Mouse (Mus musculus) ES-Bruce4 (cell line): ENCODE measurements around the gene Olfr711. TPM values are rescaled to one million over a fixed set of nuclear protein-coding genes. Genes with fewer than 3 reads are reported as not detected.
"Not testable (repeated sequence)": the region's sequence is repeated elsewhere in the genome, so short reads cannot be mapped to it uniquely, and the experiment has no call there.

Experiments
- H3K27ac ChIP-seq: 2 replicates; pipeline ENCODE4 v1.5.1; 2012; ENCODE audit warnings: low read length, inconsistent platforms; ENCODE audit not compliant: insufficient read depth
- H3K27me3 ChIP-seq: 2 replicates; pipeline ENCODE4 v1.6.1; 2012; ENCODE audit warnings: mild to moderate bottlenecking, low read length, inconsistent platforms; ENCODE audit not compliant: control insufficient read depth, poor library complexity, insufficient read depth, severe bottlenecking
- H3K36me3 ChIP-seq: 2 replicates; pipeline ENCODE4 v1.6.1; 2012; ENCODE audit warnings: inconsistent platforms, mild to moderate bottlenecking, low read length, moderate library complexity; ENCODE audit not compliant: control insufficient read depth, poor library complexity, insufficient read depth, severe bottlenecking
- H3K4me1 ChIP-seq: one replicate; pipeline ENCODE4 v1.8.1; 2011; ENCODE audit warnings: low read length; ENCODE audit not compliant: control insufficient read depth, insufficient read depth
- H3K4me3 ChIP-seq: 2 replicates; pipeline ENCODE4 v1.5.1; 2011; ENCODE audit warnings: low read depth, mild to moderate bottlenecking, low read length
- H3K9ac ChIP-seq: 2 replicates; pipeline ENCODE4 v1.6.1; 2012; ENCODE audit warnings: low read depth, mild to moderate bottlenecking, inconsistent platforms; ENCODE audit not compliant: poor library complexity, severe bottlenecking
- H3K9me3 ChIP-seq: replicated peaks from 2 replicates; pipeline ENCODE4 v1.6.1; 2012; ENCODE audit warnings: mild to moderate bottlenecking, low read length, inconsistent platforms; ENCODE audit not compliant: control insufficient read depth, poor library complexity, insufficient read depth, severe bottlenecking
- CTCF ChIP-seq: IDR thresholded peaks from one replicate; pipeline ENCODE4 v1.8.1; 2011; ENCODE audit warnings: low read depth, low read length
- EP300 ChIP-seq: IDR thresholded peaks from 2 replicates; pipeline ENCODE4 v1.6.1; 2011; ENCODE audit warnings: low read depth, low read length; ENCODE audit not compliant: insufficient read depth
- POLR2A ChIP-seq: IDR thresholded peaks from one replicate; pipeline ENCODE4 v1.8.1; 2011; ENCODE audit warnings: low read length; ENCODE audit not compliant: insufficient read depth
- polyA plus RNA-seq: library from polyadenylated mRNA; stranded (reverse); fragments of >200 nt; gene quantifications from 2 replicates; pipeline ENCODE4 v1.2.4, GENCODE M21; 2011; ENCODE audit warnings: low read depth; ENCODE audit not compliant: missing spikeins, insufficient read depth, insufficient read length

Gene Olfr711
- polyA plus RNA-seq, 1 experiment: not detected

DNA sequence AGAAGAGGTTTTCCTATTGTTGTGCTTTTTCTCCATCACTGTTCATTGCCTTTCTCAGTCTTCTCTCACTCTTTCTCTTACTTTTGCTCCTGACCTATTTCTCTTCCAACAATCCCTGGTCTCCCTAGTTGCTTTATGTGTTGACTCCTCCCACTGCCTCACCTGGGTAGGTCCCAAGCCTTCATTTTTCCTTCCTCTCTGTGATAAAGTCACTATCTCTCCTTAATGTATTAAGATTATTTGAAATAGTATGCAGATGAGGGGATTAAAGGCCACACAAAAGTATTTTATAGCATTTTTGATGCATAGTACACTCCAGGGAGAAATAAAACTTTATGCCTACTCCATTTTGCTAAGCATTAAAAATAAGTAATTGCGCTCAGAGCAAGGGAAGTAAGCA lies 11.4 kb downstream of the Olfr711 start, which contains the start of gene Olfr6:
Olfr6 (minus strand) TSS at position 101 of the 400 bp plus-strand sequence.
- Histone ChIP-seq H3K4me1 (no peaks in the 10 kb centered on the region), H3K9ac (no peak within 1 kb of the TSS)
- TF ChIP-seq EP300: no peak
- TF ChIP-seq CTCF: no peak
- TF ChIP-seq POLR2A: no peak

DNA sequence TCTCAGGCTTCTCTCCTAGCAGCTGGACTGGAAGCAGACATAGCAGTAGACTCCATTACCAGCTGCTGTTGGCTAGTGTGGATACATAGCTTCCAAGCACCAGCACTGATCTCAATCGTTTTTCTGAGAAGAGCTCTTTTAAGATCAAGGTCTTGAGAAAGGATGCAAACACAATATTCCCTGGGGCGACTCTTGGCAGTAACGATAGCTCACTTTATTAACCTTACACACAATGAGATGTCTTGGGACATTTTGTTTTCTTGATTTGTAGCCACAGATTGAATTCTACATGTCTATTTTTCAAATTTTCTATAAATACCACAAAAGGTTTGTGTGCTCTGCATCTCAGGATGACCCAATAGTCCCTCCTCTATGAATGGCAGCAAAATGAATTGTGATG lies 27.0 kb downstream of the Olfr711 start, which contains the start of gene Olfr710:
Olfr710 (minus strand) TSS at position 101 of the 400 bp plus-strand sequence.
- H3K4me3 ChIP-seq: no peak within 1 kb of the TSS
- H3K36me3 ChIP-seq: no peaks in the 10 kb centered on the region
- no peaks in the 10 kb centered on the region for H3K9me3 ChIP-seq
- H3K27me3 ChIP-seq: no peaks in the 10 kb centered on the region
- H3K4me1 ChIP-seq: no peaks in the 10 kb centered on the region
- TF ChIP-seq EP300: no peak
- no peak for TF ChIP-seq CTCF
- no peak for TF ChIP-seq POLR2A
- no peak within 1 kb of the TSS for H3K27ac ChIP-seq
- no peak within 1 kb of the TSS for H3K9ac ChIP-seq

More for the DNA sequence above, 11.4 kb downstream of the Olfr711 start, which contains the start of gene Olfr6:
- Histone ChIP-seq H3K27ac (no peak within 1 kb of the TSS), H3K9me3 (no peaks in the 10 kb centered on the region), H3K27me3 (no peaks in the 10 kb centered on the region), H3K4me3 (no peak within 1 kb of the TSS), H3K36me3 (no peaks in the 10 kb centered on the region)

- Histone ChIP-seq H3K36me3 (no peaks in the 10 kb centered on the region), H3K4me3 (no peak within 1 kb of the TSS), H3K9ac (no peak within 1 kb of the TSS), H3K9me3 (no peaks in the 10 kb centered on the region), H3K27ac (no peak within 1 kb of the TSS), H3K4me1 (no peaks in the 10 kb centered on the region), H3K27me3 (no peaks in the 10 kb centered on the region)
- TF ChIP-seq CTCF: no peak
- TF ChIP-seq POLR2A: no peak
- no peak for TF ChIP-seq EP300
Observed at GRCm38 (mm10) chr7:106932119-106932518, 43.1 kb downstream of the Olfr711 start, which contains the start of gene Olfr709-ps1. Gene Olfr709-ps1 (minus strand): TSS chr7:106932219.

DNA sequence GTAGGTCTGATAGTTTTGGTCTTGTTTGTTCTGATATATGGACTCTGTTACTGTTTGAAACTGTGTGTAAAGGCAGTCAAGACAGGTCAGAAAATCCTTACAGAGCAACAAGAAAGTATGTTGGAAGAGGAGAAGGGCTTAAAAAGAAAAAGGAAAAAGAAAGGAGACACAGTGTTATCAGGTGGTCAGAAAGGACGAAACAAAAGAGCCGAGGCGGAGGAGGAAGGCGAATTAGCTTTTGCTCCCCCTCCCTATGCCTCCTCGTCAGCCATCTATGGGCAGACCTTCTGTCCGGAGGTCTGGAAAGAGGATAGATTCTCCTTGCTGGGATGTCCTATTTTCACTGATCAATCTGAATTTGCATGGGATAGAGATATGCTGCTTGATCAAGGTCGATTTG lies 54.3 kb downstream of the Olfr711 start:
- not testable (repeated sequence) for H3K9me3 ChIP-seq, H3K4me1 ChIP-seq, H3K36me3 ChIP-seq, H3K9ac ChIP-seq, H3K4me3 ChIP-seq, H3K27ac ChIP-seq, H3K27me3 ChIP-seq

Other genes starting within 250 kb of the Olfr711 start
- not detected in 2 replicates for gene Olfr697, start 233.0 kb downstream of the Olfr711 start, polyA plus RNA-seq
- gene Olfr698, start 220.1 kb downstream of the Olfr711 start, polyA plus RNA-seq: not detected in 2 replicates
- not detected in 2 replicates for gene Olfr699, start 182.3 kb downstream of the Olfr711 start, polyA plus RNA-seq
- gene Olfr700, start 166.6 kb downstream of the Olfr711 start, polyA plus RNA-seq: not detected in 2 replicates
- gene Olfr701, start 161.3 kb downstream of the Olfr711 start, polyA plus RNA-seq: not detected in 2 replicates
- not detected in 2 replicates for gene Olfr702, start 141.6 kb downstream of the Olfr711 start, polyA plus RNA-seq
- gene Olfr703, start 132.1 kb downstream of the Olfr711 start, polyA plus RNA-seq: not detected in 2 replicates
- not detected in 2 replicates for gene Olfr704, start 112.3 kb downstream of the Olfr711 start, polyA plus RNA-seq
- not detected in 2 replicates for gene Olfr705, start 98.6 kb downstream of the Olfr711 start, polyA plus RNA-seq
- gene Olfr706, start 87.3 kb downstream of the Olfr711 start, polyA plus RNA-seq: not detected in 2 replicates
- gene Olfr707, start 74.2 kb downstream of the Olfr711 start, polyA plus RNA-seq: not detected in 2 replicates
- not detected in 2 replicates for gene Olfr1532-ps1, start 67.5 kb downstream of the Olfr711 start, polyA plus RNA-seq
- gene Olfr709-ps1, start 43.2 kb downstream of the Olfr711 start, polyA plus RNA-seq: not detected in 2 replicates
- gene Olfr710, start 27.1 kb downstream of the Olfr711 start, polyA plus RNA-seq: not detected in 2 replicates
- gene Olfr6, start 11.5 kb downstream of the Olfr711 start, polyA plus RNA-seq: not detected in 2 replicates
- gene Olfr2, start 30.6 kb upstream of the Olfr711 start, polyA plus RNA-seq: 0.11 TPM in 1 of 2 replicates, not detected in the other
- 0.09 TPM in 1 of 2 replicates, not detected in the other for gene Olfr713, start 55.7 kb upstream of the Olfr711 start, polyA plus RNA-seq
- not detected in 2 replicates for gene Olfr714, start 95.5 kb upstream of the Olfr711 start, polyA plus RNA-seq
- gene Olfr17, start 117.8 kb upstream of the Olfr711 start, polyA plus RNA-seq: not detected in 2 replicates
- not detected in 2 replicates for gene Olfr715b, start 134.9 kb upstream of the Olfr711 start, polyA plus RNA-seq
- gene Olfr715, start 155.6 kb upstream of the Olfr711 start, polyA plus RNA-seq: not detected in 2 replicates
- not detected in 2 replicates for gene Olfr716, start 162.9 kb upstream of the Olfr711 start, polyA plus RNA-seq
- 0.42 TPM in 1 of 2 replicates, not detected in the other for gene Nlrp14, start 191.5 kb upstream of the Olfr711 start, polyA plus RNA-seq
- gene Rbmxl2, start 234.0 kb upstream of the Olfr711 start, polyA plus RNA-seq: 19.3 and 27.3 TPM in 2 replicates